Comparison of ENCODE assay signal across 11 mouse cellular contexts in the genomic region with DNA sequence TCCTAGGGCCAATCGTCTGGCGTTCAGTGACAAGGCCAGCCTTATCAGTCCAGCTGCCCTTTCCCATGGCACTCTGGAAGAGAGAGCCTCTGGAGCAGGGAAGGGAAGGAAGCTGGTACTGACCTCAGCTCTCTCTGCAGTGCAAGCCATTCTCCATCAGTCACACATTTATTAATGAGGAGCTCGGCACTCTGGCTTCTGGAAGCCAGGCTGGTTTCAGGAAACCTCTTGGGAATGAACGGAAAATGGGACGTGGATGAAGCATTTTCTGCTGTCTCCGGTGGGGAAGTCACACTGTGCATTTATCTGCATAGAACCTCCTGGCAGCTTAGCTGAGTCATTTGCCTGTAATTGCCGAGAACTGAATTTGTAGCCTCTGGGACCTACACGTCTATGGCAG. TPM values are rescaled to one million over a fixed set of nuclear protein-coding genes. Genes with fewer than 3 reads are reported as not detected.
DNase-seq lines count a peak whose midpoint lies in the region; ATAC-seq and TF ChIP-seq lines count a peak whose summit lies in the region.
"Had no signal": no experiment of that assay in that cellular context is flagged by ENCODE, and none has a peak within 500 bp of the region (broad histone marks: within the 10 kb centered on the region; RNA-seq: fewer than 3 reads in every experiment).

No protein-coding gene starts in this region.

- no peak overlapping the region for H3K27ac ChIP-seq in lung, embryonic 14.5 days (ENCODE audit: low read depth)
- no peak overlapping the region for H3K27ac ChIP-seq in kidney, embryonic 16.5 days (ENCODE audit: low read length)
- H3K27ac ChIP-seq in liver, postnatal 0 days (ENCODE audit: low read depth) = 0 out of 2 replicates have a peak overlapping the region, but pooled peaks have one; percentile 22
- H3K27ac ChIP-seq: lung, embryonic 15.5 days had no signal

- ATAC-seq in lung, embryonic 14.5 days (ENCODE audit: insufficient read depth) = no peak
- ATAC-seq in kidney, embryonic 16.5 days (ENCODE audit: low FRiP score, low TSS enrichment) = peak; percentile 31; the same call in 1 of the 2 replicates
- ATAC-seq in liver, postnatal 0 days = 0 out of 2 replicates have a peak, but pooled peaks have one; percentile 29

- no peak overlapping the region for H3K9ac ChIP-seq in lung, embryonic 14.5 days
- H3K9ac ChIP-seq in kidney, embryonic 16.5 days (replicated peaks; ENCODE audit: low read length) = no peak overlapping the region
- no peak overlapping the region for H3K9ac ChIP-seq in liver, postnatal 0 days (replicated peaks)
- H3K9ac ChIP-seq: lung, embryonic 15.5 days had no signal

- TF ChIP-seq CTCF in lung, embryonic 14.5 days (IDR thresholded peaks at IDR 0.05; ENCODE audit: low read depth) = no peak
- TF ChIP-seq CTCF in liver, postnatal 0 days (IDR thresholded peaks at IDR 0.05; ENCODE audit: low read depth) = no peak

- no peaks in the 10 kb centered on the region for H3K27me3 ChIP-seq in lung, embryonic 14.5 days (ENCODE audit: insufficient read depth, low read length)
- no peaks in the 10 kb centered on the region for H3K27me3 ChIP-seq in kidney, embryonic 16.5 days (ENCODE audit: insufficient read depth, low read length)
- H3K27me3 ChIP-seq in liver, postnatal 0 days (ENCODE audit: insufficient read depth, low read length) = no peaks in the 10 kb centered on the region
- H3K27me3 ChIP-seq: lung, embryonic 15.5 days had no signal

- TF ChIP-seq EP300 in liver, postnatal 0 days (IDR thresholded peaks at IDR 0.05; ENCODE audit: low read depth) = peak; percentile 45; the same call in 1 of the 2 replicates

- no peaks in the 10 kb centered on the region for H3K36me3 ChIP-seq in lung, embryonic 14.5 days (ENCODE audit: insufficient read depth)
- no peaks in the 10 kb centered on the region for H3K36me3 ChIP-seq in kidney, embryonic 16.5 days (ENCODE audit: insufficient read depth, low read length)
- no peaks in the 10 kb centered on the region for H3K36me3 ChIP-seq in liver, postnatal 0 days (replicated peaks; ENCODE audit: insufficient read depth, low read length)
- H3K36me3 ChIP-seq: lung, embryonic 15.5 days had no signal

- H3K9me3 ChIP-seq in lung, embryonic 14.5 days (ENCODE audit: low read depth, low read length) = no peaks in the 10 kb centered on the region
- no peaks in the 10 kb centered on the region for H3K9me3 ChIP-seq in kidney, embryonic 16.5 days (ENCODE audit: low read length)
- H3K9me3 ChIP-seq in liver, postnatal 0 days (ENCODE audit: low read length) = no peaks in the 10 kb centered on the region
- H3K9me3 ChIP-seq: lung, embryonic 15.5 days had no signal

- no peak overlapping the region for H3K4me2 ChIP-seq in lung, embryonic 14.5 days
- H3K4me2 ChIP-seq in kidney, embryonic 16.5 days (replicated peaks; ENCODE audit: low read depth, low read length) = no peak overlapping the region
- H3K4me2 ChIP-seq in liver, postnatal 0 days (ENCODE audit: low read depth, low read length) = no peak overlapping the region
- H3K4me2 ChIP-seq: lung, embryonic 15.5 days had no signal

- WGBS in lung, embryonic 14.5 days = 47% methylated on average over 8 of the region's 8 CpGs
- WGBS in kidney, embryonic 16.5 days = 70% methylated on average over 8 of the region's 8 CpGs
- WGBS in liver, postnatal 0 days (ENCODE audit: insufficient replicate concordance) = 65% methylated on average over 8 of the region's 8 CpGs

- H3K4me1 ChIP-seq in lung, embryonic 14.5 days (ENCODE audit: insufficient read depth) = peaks cover 8% of the 10 kb centered on the region
- H3K4me1 ChIP-seq in kidney, embryonic 16.5 days (ENCODE audit: insufficient read depth, low read length) = peaks cover 9% of the 10 kb centered on the region
- H3K4me1 ChIP-seq in liver, postnatal 0 days (ENCODE audit: insufficient read depth) = peaks cover 16% of the 10 kb centered on the region

- DNase-seq in adrenal gland, adult 2 months = peak; percentile 57
- DNase-seq in adrenal gland, postnatal 4 days (ENCODE audit: low spot score in 2 of 2) = no peak
- DNase-seq in lung, embryonic 14.5 days = peak; percentile 37
- DNase-seq in lung, adult 18-20 months = no peak
- no peak for DNase-seq in liver, postnatal 0 days
- no peak for DNase-seq in layer of hippocampus, adult 11-12 months (ENCODE audit: low spot score)
- no peak for DNase-seq in heart, postnatal 4 days
- DNase-seq: thymus, adult 18-20 months had no signal

- H3K4me3 ChIP-seq in lung, embryonic 14.5 days (ENCODE audit: low read depth, low read length) = no peak overlapping the region
- no peak overlapping the region for H3K4me3 ChIP-seq in kidney, embryonic 16.5 days (ENCODE audit: low read length)
- no peak overlapping the region for H3K4me3 ChIP-seq in liver, postnatal 0 days (ENCODE audit: low read depth, low read length)
- H3K4me3 ChIP-seq: lung, embryonic 15.5 days; myocyte had no signal

RNA-seq across cellular contexts. Expression of gene Reep1, which starts 29.8 kb away (rescaled TPM):
- total RNA-seq in adrenal gland, adult 2 months (2021) = 1 to 10 TPM; 5.4 to 5.8 TPM
- 2.8 and 3.7 TPM in 2 replicates for polyA plus RNA-seq in adrenal gland, adult 2 months (2012; rRNA removed)
- 10 to 100 TPM; 22.3 to 24.4 TPM for total RNA-seq in adrenal gland, postnatal 4 days (2021)
- polyA plus RNA-seq in lung, embryonic 14.5 days (2014; fragmentation: Nextera tagmentation; extraction: Ambion mirVana) = 20.0 and 20.3 TPM in 2 replicates
- polyA plus RNA-seq in kidney, embryonic 16.5 days (2015; fragmentation: Nextera tagmentation; extraction: Ambion mirVana) = 14.1 and 14.6 TPM in 2 replicates
- polyA plus RNA-seq in liver, postnatal 0 days (2015; fragmentation: Nextera tagmentation; extraction: Ambion mirVana) = 1.9 and 2.3 TPM in 2 replicates
- 10 to 100 TPM; 22.4 to 22.9 TPM for total RNA-seq in heart, postnatal 4 days (2021)

Comparison
In these comparisons a context has a peak if more than half of its experiments do, and no peak if none do; other contexts are left out.
1. DNase-seq: peak in adrenal gland, adult 2 months (single experiment) and lung, embryonic 14.5 days (single experiment); none in adrenal gland, postnatal 4 days (0 of 2), lung, adult 18-20 months (0 of 2), liver, postnatal 0 days (single experiment), layer of hippocampus, adult 11-12 months (single experiment) and heart, postnatal 4 days (single experiment).